Mouse (Mus musculus): ENCODE data around the gene Pla2g2f.

Pla2g2f gene

DNA sequence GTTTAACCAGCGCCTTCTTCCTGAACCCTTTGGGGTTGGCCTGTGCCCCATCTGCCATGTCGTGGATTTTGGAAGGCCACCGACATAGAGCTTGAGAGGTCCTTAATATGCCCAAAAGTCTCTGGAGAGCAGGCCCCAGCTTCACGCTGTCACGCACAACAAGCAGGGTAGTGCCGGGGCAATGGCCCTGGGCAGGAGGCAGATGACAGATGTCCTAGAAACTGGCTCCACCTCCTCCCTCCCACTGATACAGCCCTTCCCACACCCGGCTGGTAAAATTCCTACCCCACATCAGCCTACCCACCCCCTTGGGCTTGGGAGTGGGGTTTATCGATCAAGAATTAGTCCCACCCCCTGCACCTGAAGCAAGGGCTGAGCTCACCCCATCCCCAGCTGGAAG, at the start of gene Pla2g2f:
Pla2g2f (minus strand) TSS at position 211 of the 400 bp plus-strand sequence.
- no peak for DNase-seq

- peak; percentile 78 for DNase-seq
Measured at GRCm38 (mm10) chr4:138806920-138807541, 49.6 kb upstream of the Pla2g2f start.

GRCm38 (mm10) chr4:138806160-138806559, 48.7 kb upstream of the Pla2g2f start:
- no peak for DNase-seq

GRCm38 (mm10) chr4:138805248-138805647, 47.8 kb upstream of the Pla2g2f start:
- no peak for DNase-seq

- no peak for DNase-seq
Measured at GRCm38 (mm10) chr4:138802917-138803316, 45.5 kb upstream of the Pla2g2f start.

DNA sequence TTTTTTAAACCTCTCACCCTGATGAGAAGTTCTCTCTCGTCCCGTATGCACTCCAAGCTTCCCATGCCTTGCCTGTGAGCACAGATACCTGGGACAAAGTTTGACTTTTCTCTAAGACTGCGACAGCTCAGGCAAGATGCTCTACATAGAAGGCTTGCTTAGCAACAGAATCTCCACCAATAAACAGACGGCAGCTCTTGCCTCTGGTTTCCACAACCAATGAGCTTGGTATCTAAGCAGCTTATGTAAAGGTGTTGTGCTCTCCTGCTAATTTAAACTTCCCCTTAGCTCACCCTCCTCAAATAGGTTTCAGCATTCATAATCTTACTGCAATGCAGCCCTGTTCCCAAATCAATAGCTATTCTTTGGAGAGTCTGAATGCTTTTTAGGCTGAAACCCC, 44.2 kb upstream of the Pla2g2f start:
- DNase-seq, result no peak

- peak; percentile 85 for DNase-seq
Measured at GRCm38 (mm10) chr4:138800134-138800744, 42.8 kb upstream of the Pla2g2f start.

DNA sequence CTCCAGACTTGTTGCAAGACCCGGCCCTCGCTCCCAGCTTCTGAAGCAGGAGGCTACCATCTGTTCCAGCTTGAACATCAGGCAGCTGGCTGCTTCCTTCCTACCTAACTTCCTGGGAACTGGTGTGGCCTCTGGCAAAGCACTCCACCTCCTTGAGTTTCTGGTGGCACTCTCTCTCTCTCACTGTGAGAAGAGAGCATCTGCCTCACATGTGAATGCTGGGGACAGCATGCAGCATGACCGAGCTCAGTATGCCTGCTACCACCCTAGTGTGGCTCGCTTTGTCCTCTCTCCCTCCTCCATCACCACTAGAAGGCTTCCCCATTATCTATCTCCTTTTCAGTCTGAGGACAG, 39.8 kb upstream of the Pla2g2f start:
- DNase-seq, result no peak

DNA sequence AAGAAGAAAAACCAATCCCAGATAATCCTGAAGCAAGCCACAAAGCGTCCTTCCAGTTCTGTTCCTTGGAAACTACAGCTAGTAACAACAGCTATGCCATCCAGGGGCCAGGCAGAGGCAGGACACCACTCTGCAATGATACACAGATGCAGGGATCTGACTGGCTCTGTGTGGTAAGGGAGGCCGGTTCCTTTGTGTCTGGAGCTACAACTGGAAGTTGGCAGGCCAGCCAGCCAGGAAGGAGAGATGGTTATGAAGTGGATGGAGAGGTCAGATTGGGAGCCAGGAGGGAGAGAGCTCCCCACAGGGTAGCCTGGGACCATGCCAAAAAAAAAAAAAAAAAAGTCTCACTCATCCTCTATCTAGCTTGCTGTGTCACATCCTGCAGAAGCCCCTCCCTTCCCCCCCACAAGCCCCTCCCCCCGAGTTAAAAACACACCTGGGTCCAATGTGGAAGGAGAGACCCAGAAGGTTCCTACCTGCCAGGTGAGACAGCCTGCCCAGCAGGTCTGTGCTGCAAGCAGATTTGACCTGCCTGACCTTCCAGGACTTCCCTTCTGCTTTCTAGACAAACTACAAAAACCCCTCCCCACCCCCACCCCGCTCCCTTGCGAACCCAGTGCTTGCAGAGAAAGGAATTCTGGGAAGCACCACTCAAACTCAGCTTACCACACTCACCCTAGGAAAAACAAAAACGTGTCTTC, 39.2 kb upstream of the Pla2g2f start:
- DNase-seq, result no peak

DNA sequence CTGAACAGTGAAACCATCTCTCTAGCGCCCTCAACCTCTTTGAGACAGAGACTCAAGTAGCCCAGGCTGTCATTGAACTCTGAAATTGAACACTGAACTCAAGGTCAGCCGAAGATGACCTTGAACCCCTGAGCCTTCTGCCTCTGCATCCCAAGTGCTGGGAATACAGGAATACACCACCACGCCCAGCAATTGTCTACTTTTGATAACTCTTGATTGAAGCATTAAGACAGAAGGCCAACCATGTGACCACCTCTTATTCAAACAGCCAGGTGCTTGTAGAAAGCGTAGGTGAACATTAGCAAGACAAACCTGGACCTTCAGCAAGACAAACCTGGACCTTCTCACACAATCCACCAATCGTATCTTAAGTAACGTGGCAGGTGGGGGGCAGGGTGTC, 36.9 kb upstream of the Pla2g2f start:
- DNase-seq, result no peak

- peak; percentile 83 for DNase-seq
Measured at GRCm38 (mm10) chr4:138793276-138793675, 35.9 kb upstream of the Pla2g2f start.

DNA sequence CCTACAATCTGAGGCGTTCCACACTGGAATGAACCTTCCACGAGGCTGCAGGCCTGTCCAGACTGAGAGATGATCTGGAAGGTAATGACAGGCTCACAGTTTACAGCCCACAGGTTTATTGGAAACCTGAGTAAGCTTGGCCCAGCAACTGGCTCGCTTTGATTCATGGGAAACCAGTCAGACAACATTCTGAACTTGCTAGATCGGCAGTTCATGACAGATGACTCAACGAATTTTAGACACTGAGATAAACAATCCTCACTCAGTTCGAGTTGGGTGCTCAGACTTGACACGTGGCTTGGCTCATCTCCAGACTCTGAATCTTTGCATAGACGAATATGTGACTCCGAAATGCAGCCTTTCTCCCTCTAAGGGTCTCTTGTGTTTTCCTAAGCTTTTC, 35.2 kb upstream of the Pla2g2f start:
- DNase-seq, result peak; percentile 58

- DNase-seq, result peak; percentile 51
Measured at GRCm38 (mm10) chr4:138791452-138791851, 34.0 kb upstream of the Pla2g2f start.

- no peak for DNase-seq
Measured at GRCm38 (mm10) chr4:138788381-138788780, 31.0 kb upstream of the Pla2g2f start.

- DNase-seq, result peak; percentile 62
Measured at GRCm38 (mm10) chr4:138786141-138786540, 28.7 kb upstream of the Pla2g2f start.

GRCm38 (mm10) chr4:138785721-138786120, 28.3 kb upstream of the Pla2g2f start:
- DNase-seq, result peak; percentile 43

DNA sequence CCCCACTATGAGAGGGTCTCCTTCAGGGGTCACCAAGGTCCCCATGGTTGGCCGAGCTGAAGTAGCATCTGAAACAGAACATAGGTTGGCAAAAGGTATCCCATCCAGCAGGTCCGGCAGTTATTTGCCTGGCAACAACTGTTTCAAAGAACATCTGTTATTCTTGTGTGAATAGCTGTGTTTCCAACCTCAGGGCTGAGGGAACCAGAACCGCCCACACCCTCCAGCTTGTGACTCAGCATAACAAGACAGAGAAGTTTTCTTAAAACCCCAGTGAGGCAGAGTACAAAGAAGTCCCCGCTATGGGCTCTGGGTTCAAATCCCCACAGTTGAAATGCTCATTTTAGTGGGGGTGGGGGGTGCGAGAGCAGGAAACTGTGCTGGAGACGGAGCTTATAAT, 24.7 kb upstream of the Pla2g2f start:
- no peak for DNase-seq

DNA sequence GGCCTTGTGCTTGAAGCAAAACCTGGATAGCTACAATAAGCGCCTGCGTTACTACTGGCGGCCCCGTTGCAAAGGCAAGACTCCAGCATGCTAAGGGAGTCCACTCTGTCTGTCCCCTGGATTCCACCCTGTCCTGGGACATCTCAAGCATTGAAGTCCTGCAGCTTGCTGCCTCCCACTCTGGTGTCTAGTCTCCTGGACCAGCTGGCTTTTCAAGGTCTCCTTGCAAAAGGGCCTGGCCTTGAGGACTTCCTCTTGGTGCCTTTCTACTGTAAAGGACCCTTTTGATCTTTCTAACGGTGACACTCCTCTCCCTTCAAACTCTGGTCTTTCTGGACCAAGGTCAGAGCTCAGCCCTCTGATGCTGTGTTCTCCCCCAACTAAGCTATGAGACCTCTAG, 22.9 kb upstream of the Pla2g2f start:
- DNase-seq, result no peak

- no peak for DNase-seq
Measured at GRCm38 (mm10) chr4:138777417-138778407, 20.3 kb upstream of the Pla2g2f start.

DNA sequence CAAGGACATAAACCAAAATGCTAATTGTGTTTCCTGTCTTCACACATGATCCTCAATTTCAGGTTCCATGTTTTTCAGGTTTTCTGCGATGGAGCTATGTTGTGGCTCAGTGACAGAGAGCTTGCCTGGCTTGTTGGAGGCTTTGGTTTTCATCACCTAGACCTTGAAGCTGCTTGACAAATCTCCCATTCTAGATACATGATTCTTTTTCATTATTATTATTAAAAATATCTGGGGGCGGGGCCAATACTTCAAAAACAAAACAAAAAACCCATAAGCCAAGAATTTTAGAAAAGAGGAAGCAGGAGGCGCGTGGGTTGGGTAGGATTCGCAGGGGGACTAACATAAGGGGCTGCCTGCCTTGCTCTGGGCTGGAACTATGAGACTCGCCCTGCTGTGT, 18.0 kb upstream of the Pla2g2f start, which contains the start of gene Pla2g2d:
Pla2g2d (plus strand) TSS at position 301 of the 400 bp plus-strand sequence.
- DNase-seq, result no peak

GRCm38 (mm10) chr4:138772386-138772785, 15.0 kb upstream of the Pla2g2f start:
- DNase-seq, result no peak

- DNase-seq, result no peak
Measured at GRCm38 (mm10) chr4:138771970-138772369, 14.5 kb upstream of the Pla2g2f start.

DNA sequence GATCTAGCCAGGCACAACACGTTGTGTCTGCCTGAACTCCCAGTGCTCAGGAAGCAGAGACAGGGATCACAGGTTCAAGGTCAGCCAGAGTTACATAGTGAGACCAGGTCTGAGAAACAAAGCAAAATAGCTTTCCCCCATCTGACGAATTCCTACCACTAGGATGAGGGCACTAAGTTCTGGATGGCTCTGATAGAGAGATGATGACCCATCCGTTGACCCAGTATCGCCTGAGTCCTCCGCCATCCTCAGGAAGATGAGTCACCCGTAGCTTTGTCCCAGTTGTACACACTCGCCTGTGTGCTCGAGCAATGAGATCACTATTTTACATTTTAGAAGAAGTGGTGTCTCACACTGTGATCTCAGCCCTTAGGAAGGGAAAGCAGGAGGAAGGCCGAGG, 4.8 kb upstream of the Pla2g2f start:
- DNase-seq, result no peak
